Mouse (Mus musculus) neural tube, embryonic 15.5 days (tissue): ENCODE data around the gene Igtp. TPM values are rescaled to one million over a fixed set of nuclear protein-coding genes. Genes with fewer than 3 reads are reported as not detected.
"Not testable (repeated sequence)": the region's sequence is repeated elsewhere in the genome, so short reads cannot be mapped to it uniquely, and the experiment has no call there.

Source experiments
- ATAC-seq: fragments of 200-750 bp; cut with Nextera tagmentation; 2 replicates; pipeline ENCODE4 v1.8.0; 2017; ENCODE audit warnings: mild to moderate bottlenecking, moderate TSS enrichment, moderate library complexity; ENCODE audit not compliant: low FRiP score
- H3K27ac ChIP-seq: fragments of 300-500 bp; sonication (generic); replicated peaks from 2 replicates; pipeline ENCODE4 v1.5.1; 2015; ENCODE audit warnings: mild to moderate bottlenecking, inconsistent platforms
- H3K27me3 ChIP-seq: fragments of 300-500 bp; sonication (generic); replicated peaks from 2 replicates; pipeline ENCODE4 v1.6.1; 2015; ENCODE audit warnings: inconsistent platforms
- H3K36me3 ChIP-seq: fragments of 300-500 bp; sonication (generic); 2 replicates; pipeline ENCODE4 v1.6.1; 2015; ENCODE audit warnings: inconsistent platforms
- H3K4me1 ChIP-seq: fragments of 300-500 bp; sonication (generic); 2 replicates; pipeline ENCODE4 v1.6.1; 2015; ENCODE audit warnings: inconsistent platforms
- H3K4me2 ChIP-seq: fragments of 300-500 bp; sonication (generic); 2 replicates; pipeline ENCODE4 v1.6.1; 2015; ENCODE audit warnings: inconsistent platforms, mild to moderate bottlenecking, moderate library complexity
- H3K4me3 ChIP-seq: fragments of 300-500 bp; sonication (generic); replicated peaks from 2 replicates; pipeline ENCODE4 v1.5.1; 2015; ENCODE audit warnings: mild to moderate bottlenecking, inconsistent platforms
- H3K9ac ChIP-seq: fragments of 300-500 bp; sonication (generic); replicated peaks from 2 replicates; pipeline ENCODE4 v1.6.1; 2015; ENCODE audit warnings: mild to moderate bottlenecking, inconsistent platforms
- H3K9me3 ChIP-seq: fragments of 300-500 bp; sonication (generic); replicated peaks from 2 replicates; pipeline ENCODE4 v1.6.1; 2016; ENCODE audit warnings: inconsistent platforms
- WGBS: fragments of 180-500 bp; shearing (Covaris S2); methylation state at CpG from one replicate; pipeline ENCODE4 v1.1.7; 2015; ENCODE audit warnings: mixed read lengths; 5-methylcytosine and 5-hydroxymethylcytosine counted together
- polyA plus RNA-seq: library from polyadenylated mRNA; unstranded; fragments of >200 nt; fragmentation: Nextera tagmentation; extraction: Ambion mirVana; gene quantifications from 2 replicates; pipeline ENCODE4 v1.2.1, GENCODE M21; 2015

The Igtp gene
- polyA plus RNA-seq, 1 experiment from 2014 or later = 2.4 TPM

GRCm38 (mm10) chr11:58214391-58215048, 15.2 kb downstream of the Igtp start:
- Histone ChIP-seq H3K27me3 (no peaks in the 10 kb centered on the region), H3K4me1 (peaks cover 7% of the 10 kb centered on the region), H3K4me2 (peak overlapping the region; percentile 48), H3K27ac (no peak overlapping the region), H3K9me3 (no peaks in the 10 kb centered on the region), H3K4me3 (peak overlapping the region; percentile 32), H3K36me3 (no peaks in the 10 kb centered on the region), H3K9ac (no peak overlapping the region)
- WGBS = 39% methylated on average over 16 of the region's 17 CpGs
- ATAC-seq = no peak

GRCm38 (mm10) chr11:58215049-58215430, 15.7 kb downstream of the Igtp start:
- H3K4me3 ChIP-seq, H3K27me3 ChIP-seq, H3K36me3 ChIP-seq, H3K27ac ChIP-seq, H3K4me1 ChIP-seq, H3K9ac ChIP-seq, ATAC-seq, H3K9me3 ChIP-seq: not testable (repeated sequence)
- peak overlapping the region; percentile 48 for H3K4me2 ChIP-seq
- WGBS = 40% methylated on average over 2 of the region's 3 CpGs

GRCm38 (mm10) chr11:58215814-58216213, 16.5 kb downstream of the Igtp start:
- no peak overlapping the region for H3K9ac ChIP-seq
- 0 out of 2 replicates have a peak overlapping the region, but pooled peaks have one; percentile 48 for H3K4me2 ChIP-seq
- H3K9me3 ChIP-seq = no peaks in the 10 kb centered on the region
- H3K36me3 ChIP-seq = no peaks in the 10 kb centered on the region
- no peak overlapping the region for H3K27ac ChIP-seq
- no peaks in the 10 kb centered on the region for H3K27me3 ChIP-seq
- ATAC-seq = no peak
- H3K4me1 ChIP-seq = peaks cover 7% of the 10 kb centered on the region
- WGBS = 87% methylated on average over 5 of the region's 5 CpGs
- H3K4me3 ChIP-seq = no peak overlapping the region

- H3K9ac ChIP-seq = no peak overlapping the region
- ATAC-seq = no peak
- no peaks in the 10 kb centered on the region for H3K27me3 ChIP-seq
- H3K4me3 ChIP-seq = no peak overlapping the region
- H3K27ac ChIP-seq = no peak overlapping the region
- H3K9me3 ChIP-seq = no peaks in the 10 kb centered on the region
- H3K4me2 ChIP-seq = no peak overlapping the region
- H3K4me1 ChIP-seq = no peaks in the 10 kb centered on the region
- no peaks in the 10 kb centered on the region for H3K36me3 ChIP-seq
- 88% methylated on average over 6 of the region's 6 CpGs for WGBS
Observed at GRCm38 (mm10) chr11:58216823-58217222, 17.5 kb downstream of the Igtp start.

GRCm38 (mm10) chr11:58223751-58224150, 24.4 kb downstream of the Igtp start:
- Histone ChIP-seq H3K4me3 (no peak overlapping the region), H3K4me1 (no peaks in the 10 kb centered on the region), H3K9me3 (no peaks in the 10 kb centered on the region), H3K27ac (no peak overlapping the region), H3K27me3 (no peaks in the 10 kb centered on the region), H3K9ac (no peak overlapping the region), H3K36me3 (no peaks in the 10 kb centered on the region), H3K4me2 (no peak overlapping the region)
- ATAC-seq = no peak
- WGBS = 51% methylated on average over 4 of the region's 4 CpGs

- Histone ChIP-seq H3K9ac (no peak overlapping the region), H3K4me3 (no peak overlapping the region), H3K9me3 (no peaks in the 10 kb centered on the region), H3K36me3 (no peaks in the 10 kb centered on the region), H3K4me2 (no peak overlapping the region), H3K27ac (no peak overlapping the region), H3K4me1 (no peaks in the 10 kb centered on the region), H3K27me3 (no peaks in the 10 kb centered on the region)
- 57% methylated on average over 7 of the region's 7 CpGs for WGBS
- ATAC-seq = no peak
Observed at GRCm38 (mm10) chr11:58224313-58224712, 25.0 kb downstream of the Igtp start.

GRCm38 (mm10) chr11:58224872-58225271, 25.5 kb downstream of the Igtp start:
- not testable (repeated sequence) for H3K4me2 ChIP-seq, H3K36me3 ChIP-seq, H3K4me3 ChIP-seq, H3K27ac ChIP-seq, H3K9ac ChIP-seq, H3K27me3 ChIP-seq, H3K9me3 ChIP-seq, H3K4me1 ChIP-seq, ATAC-seq
- WGBS = 80% methylated on average over 2 of the region's 2 CpGs

GRCm38 (mm10) chr11:58225655-58226054, 26.3 kb downstream of the Igtp start:
- no peaks in the 10 kb centered on the region for H3K36me3 ChIP-seq
- H3K27ac ChIP-seq = no peak overlapping the region
- no peaks in the 10 kb centered on the region for H3K27me3 ChIP-seq
- WGBS = 15% methylated on average over 5 of the region's 5 CpGs
- no peak for ATAC-seq
- no peak overlapping the region for H3K4me2 ChIP-seq
- no peaks in the 10 kb centered on the region for H3K4me1 ChIP-seq
- no peak overlapping the region for H3K9ac ChIP-seq
- H3K9me3 ChIP-seq = no peaks in the 10 kb centered on the region
- no peak overlapping the region for H3K4me3 ChIP-seq

GRCm38 (mm10) chr11:58226425-58226824, 27.1 kb downstream of the Igtp start:
- H3K4me1 ChIP-seq = no peaks in the 10 kb centered on the region
- no peak overlapping the region for H3K4me2 ChIP-seq
- no peak for ATAC-seq
- no peak overlapping the region for H3K4me3 ChIP-seq
- no peak overlapping the region for H3K27ac ChIP-seq
- H3K36me3 ChIP-seq = no peaks in the 10 kb centered on the region
- H3K9me3 ChIP-seq = no peaks in the 10 kb centered on the region
- no peak overlapping the region for H3K9ac ChIP-seq
- H3K27me3 ChIP-seq = no peaks in the 10 kb centered on the region

GRCm38 (mm10) chr11:58228021-58228420, 28.7 kb downstream of the Igtp start:
- H3K9ac ChIP-seq, H3K36me3 ChIP-seq, H3K27me3 ChIP-seq, ATAC-seq, H3K27ac ChIP-seq, H3K4me1 ChIP-seq, H3K4me2 ChIP-seq, H3K9me3 ChIP-seq, H3K4me3 ChIP-seq: not testable (repeated sequence)
- 98% methylated on average over 2 of the region's 2 CpGs for WGBS

GRCm38 (mm10) chr11:58230396-58230910, 31.1 kb downstream of the Igtp start:
- Histone ChIP-seq H3K27me3 (no peaks in the 10 kb centered on the region), H3K9ac (no peak overlapping the region), H3K4me3 (no peak overlapping the region), H3K27ac (no peak overlapping the region), H3K4me2 (no peak overlapping the region), H3K36me3 (no peaks in the 10 kb centered on the region), H3K9me3 (no peaks in the 10 kb centered on the region), H3K4me1 (no peaks in the 10 kb centered on the region)
- WGBS = 72% methylated on average over 16 of the region's 16 CpGs
- no peak for ATAC-seq

GRCm38 (mm10) chr11:58231156-58231555, 31.8 kb downstream of the Igtp start:
- Histone ChIP-seq H3K27ac (no peak overlapping the region), H3K36me3 (no peaks in the 10 kb centered on the region), H3K9me3 (no peaks in the 10 kb centered on the region), H3K27me3 (no peaks in the 10 kb centered on the region), H3K4me2 (no peak overlapping the region), H3K9ac (no peak overlapping the region), H3K4me1 (no peaks in the 10 kb centered on the region), H3K4me3 (no peak overlapping the region)
- 87% methylated on average over 8 of the region's 8 CpGs for WGBS
- no peak for ATAC-seq
